Mouse (Mus musculus) testis, postnatal 14 days (tissue): ENCODE data around the gene B4galt1.

Source experiments
- DNase-seq: peaks from one replicate; pipeline ENCODE4 v3.0.0; 2021; ENCODE audit warnings: low spot score

B4galt1 gene

GRCm38 (mm10) chr4:40870206-40870605 is 16.4 kb upstream of the B4galt1 start:
- DNase-seq, result no peak

GRCm38 (mm10) chr4:40868554-40869232 is 14.9 kb upstream of the B4galt1 start:
- peak; percentile 77 for DNase-seq

- DNase-seq, result no peak
Observed at GRCm38 (mm10) chr4:40864361-40864760, 10.6 kb upstream of the B4galt1 start.

GRCm38 (mm10) chr4:40863340-40863739 is 9.5 kb upstream of the B4galt1 start:
- no peak for DNase-seq

GRCm38 (mm10) chr4:40861131-40861530 is 7.3 kb upstream of the B4galt1 start:
- DNase-seq, result no peak

- no peak for DNase-seq
Observed at GRCm38 (mm10) chr4:40857824-40858346, 4.1 kb upstream of the B4galt1 start.

GRCm38 (mm10) chr4:40856571-40856970 is 2.8 kb upstream of the B4galt1 start:
- DNase-seq, result no peak

GRCm38 (mm10) chr4:40854387-40854933 is 655 bp upstream of the B4galt1 start:
- no peak for DNase-seq

- DNase-seq, result peak; percentile 33
Observed at GRCm38 (mm10) chr4:40852861-40853564, 792 bp downstream of the B4galt1 start.

GRCm38 (mm10) chr4:40852249-40852781 is 1.5 kb downstream of the B4galt1 start:
- peak; percentile 28 for DNase-seq

GRCm38 (mm10) chr4:40851763-40852248 is 2.0 kb downstream of the B4galt1 start:
- DNase-seq, result no peak

GRCm38 (mm10) chr4:40851031-40851762 is 2.6 kb downstream of the B4galt1 start:
- no peak for DNase-seq

- DNase-seq, result peak; percentile 35
Observed at GRCm38 (mm10) chr4:40850582-40850981, 3.2 kb downstream of the B4galt1 start.

- no peak for DNase-seq
Observed at GRCm38 (mm10) chr4:40849518-40849917, 4.3 kb downstream of the B4galt1 start.

GRCm38 (mm10) chr4:40848246-40848645 is 5.6 kb downstream of the B4galt1 start:
- no peak for DNase-seq

GRCm38 (mm10) chr4:40847160-40847559 is 6.6 kb downstream of the B4galt1 start:
- DNase-seq, result no peak

- DNase-seq, result no peak
Observed at GRCm38 (mm10) chr4:40846143-40846931, 7.5 kb downstream of the B4galt1 start.

GRCm38 (mm10) chr4:40844811-40845751 is 8.7 kb downstream of the B4galt1 start:
- no peak for DNase-seq

- DNase-seq, result peak; percentile 35
Observed at GRCm38 (mm10) chr4:40844251-40844721, 9.5 kb downstream of the B4galt1 start.

GRCm38 (mm10) chr4:40843726-40844125 is 10.1 kb downstream of the B4galt1 start:
- DNase-seq, result no peak
